ENCODE assay signal across 18 mouse cellular contexts in the genomic region with DNA sequence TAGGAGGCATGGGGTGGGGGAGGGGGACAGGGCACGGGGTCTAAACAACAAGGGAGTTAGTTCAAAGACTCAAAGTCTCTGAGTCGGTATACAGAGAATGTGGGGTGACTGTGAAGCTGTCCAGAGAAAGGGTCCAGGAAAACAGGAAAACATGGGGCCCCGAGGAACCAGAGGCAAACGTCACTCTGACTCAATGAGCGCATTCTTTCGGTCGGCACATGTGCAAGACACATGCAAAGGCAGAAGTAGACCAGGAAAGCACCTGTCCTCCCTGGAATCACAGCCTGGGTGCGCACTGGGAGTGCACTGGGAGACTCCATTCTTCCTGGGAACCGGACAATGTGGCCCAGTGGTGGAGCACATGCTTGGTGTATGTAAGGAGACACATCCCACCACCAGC. TPM values are rescaled to one million over a fixed set of nuclear protein-coding genes. Genes with fewer than 3 reads are reported as not detected.
A peak's percentile ranks its signal among the peaks of the same experiment; 100 is the strongest.
DNase-seq lines count a peak whose midpoint lies in the region; ATAC-seq and TF ChIP-seq lines count a peak whose summit lies in the region.
"Had no signal": no experiment of that assay in that cellular context is flagged by ENCODE, and none has a peak within 500 bp of the region (broad histone marks: within the 10 kb centered on the region; RNA-seq: fewer than 3 reads in every experiment).

No protein-coding gene starts in this region.

- H3K4me1 ChIP-seq in intestine, embryonic 15.5 days (replicated peaks): peaks cover 7% of the 10 kb centered on the region; the same call in 1 of the 2 replicates
- H3K4me1 ChIP-seq in intestine, postnatal 0 days (replicated peaks; ENCODE audit: control insufficient read depth, insufficient read depth, low read length): 0 out of 2 replicates have a peak, but pooled peaks cover 5% of the 10 kb centered on the region
- peaks cover 37% of the 10 kb centered on the region for H3K4me1 ChIP-seq in limb, embryonic 10.5 days
- peaks cover 44% of the 10 kb centered on the region for H3K4me1 ChIP-seq in liver, embryonic 16.5 days (ENCODE audit: control insufficient read depth, low read depth, low read length)

- no peaks in the 10 kb centered on the region for H3K27me3 ChIP-seq in intestine, embryonic 15.5 days (replicated peaks)
- H3K27me3 ChIP-seq in intestine, postnatal 0 days (replicated peaks; ENCODE audit: control insufficient read depth, insufficient read depth, low read length): no peaks in the 10 kb centered on the region
- 0 out of 2 replicates have a peak, but pooled peaks cover 9% of the 10 kb centered on the region for H3K27me3 ChIP-seq in limb, embryonic 10.5 days (ENCODE audit: low read depth, poor library complexity, severe bottlenecking)
- no peaks in the 10 kb centered on the region for H3K27me3 ChIP-seq in liver, embryonic 16.5 days (ENCODE audit: control insufficient read depth, insufficient read depth, low read depth, low read length)
- H3K27me3 ChIP-seq: hindbrain, embryonic 13.5 days; limb, embryonic 15.5 days had no signal

- no peak overlapping the region for H3K4me2 ChIP-seq in intestine, embryonic 15.5 days (replicated peaks)
- H3K4me2 ChIP-seq in intestine, postnatal 0 days (replicated peaks; ENCODE audit: low read depth): no peak overlapping the region
- peak overlapping the region; percentile 26; the same call in 1 of the 2 replicates for H3K4me2 ChIP-seq in liver, embryonic 16.5 days (ENCODE audit: low read depth, low read length)
- H3K4me2 ChIP-seq: hindbrain, embryonic 13.5 days; limb, embryonic 15.5 days had no signal

- TF ChIP-seq CTCF in intestine, postnatal 0 days (IDR thresholded peaks at IDR 0.05; ENCODE audit: low read depth): no peak

- H3K4me3 ChIP-seq in intestine, embryonic 15.5 days (replicated peaks): no peak overlapping the region
- no peak overlapping the region for H3K4me3 ChIP-seq in intestine, postnatal 0 days (ENCODE audit: low read depth, low read length)
- no peak overlapping the region for H3K4me3 ChIP-seq in limb, embryonic 10.5 days
- H3K4me3 ChIP-seq in liver, embryonic 16.5 days (ENCODE audit: low read depth, low read length): no peak overlapping the region
- H3K4me3 ChIP-seq: hindbrain, embryonic 13.5 days; limb, embryonic 15.5 days had no signal

- 0 out of 2 replicates have a peak, but pooled peaks have one; percentile 9 for ATAC-seq in intestine, embryonic 15.5 days
- ATAC-seq in intestine, postnatal 0 days: no peak
- ATAC-seq in liver, embryonic 16.5 days (ENCODE audit: low read depth): no peak
- no peak for ATAC-seq in megakaryocyte-erythroid progenitor cell, adult 5-6 weeks (replicated peaks; ENCODE audit: low FRiP score, low TSS enrichment, poor library complexity, severe bottlenecking)
- ATAC-seq: CD4-positive, CD25-positive, alpha-beta regulatory T cell, adult 4 months; forebrain, embryonic 14.5 days; intestine, embryonic 16.5 days had no signal

- no peak overlapping the region for H3K9ac ChIP-seq in intestine, embryonic 15.5 days
- no peak overlapping the region for H3K9ac ChIP-seq in intestine, postnatal 0 days (ENCODE audit: low read depth, low read length)
- peak overlapping the region; percentile 32 for H3K9ac ChIP-seq in liver, embryonic 16.5 days (ENCODE audit: low read depth, low read length)
- H3K9ac ChIP-seq: hindbrain, embryonic 13.5 days; limb, embryonic 15.5 days had no signal

- WGBS in intestine, embryonic 15.5 days: 40% methylated on average over 9 of the region's 9 CpGs
- WGBS in intestine, postnatal 0 days: 47% methylated on average over 9 of the region's 9 CpGs
- 36% methylated on average over 9 of the region's 9 CpGs for WGBS in limb, embryonic 10.5 days
- WGBS in liver, embryonic 16.5 days (ENCODE audit: insufficient replicate concordance): 30% methylated on average over 9 of the region's 9 CpGs

- H3K27ac ChIP-seq in intestine, embryonic 15.5 days: no peak overlapping the region
- H3K27ac ChIP-seq in intestine, postnatal 0 days (ENCODE audit: low read depth, low read length): no peak overlapping the region
- H3K27ac ChIP-seq in limb, embryonic 10.5 days: peak overlapping the region; percentile 25; the same call in 1 of the 2 replicates
- H3K27ac ChIP-seq in liver, embryonic 16.5 days (ENCODE audit: low read length): peak overlapping the region; percentile 73
- H3K27ac ChIP-seq: hindbrain, embryonic 13.5 days; limb, embryonic 15.5 days had no signal

- H3K36me3 ChIP-seq in intestine, embryonic 15.5 days: no peaks in the 10 kb centered on the region
- H3K36me3 ChIP-seq in intestine, postnatal 0 days (ENCODE audit: control insufficient read depth, insufficient read depth): no peaks in the 10 kb centered on the region
- no peaks in the 10 kb centered on the region for H3K36me3 ChIP-seq in limb, embryonic 10.5 days
- no peaks in the 10 kb centered on the region for H3K36me3 ChIP-seq in liver, embryonic 16.5 days (ENCODE audit: control insufficient read depth, insufficient read depth)
- H3K36me3 ChIP-seq: hindbrain, embryonic 13.5 days; limb, embryonic 15.5 days had no signal

- peak; percentile 14 for DNase-seq in c-Kit-positive CD71-positive TER-119-positive erythroid progenitor cells, embryonic 14.5 days (ENCODE audit: low spot score)
- DNase-seq in limb, embryonic 10.5 days (ENCODE audit: low spot score): peak; percentile 59
- no peak for DNase-seq in B cell, adult 2 months
- DNase-seq: adrenal gland, postnatal 10 days; cerebellum, adult 2 months; kidney, postnatal 25 days; lung, postnatal 14 days; midbrain, embryonic 14.5 days; thymus, postnatal 4 days had no signal

- no peaks in the 10 kb centered on the region for H3K9me3 ChIP-seq in intestine, embryonic 15.5 days
- no peaks in the 10 kb centered on the region for H3K9me3 ChIP-seq in intestine, postnatal 0 days (ENCODE audit: control insufficient read depth)
- H3K9me3 ChIP-seq in limb, embryonic 10.5 days (replicated peaks): no peaks in the 10 kb centered on the region
- no peaks in the 10 kb centered on the region for H3K9me3 ChIP-seq in liver, embryonic 16.5 days (replicated peaks; ENCODE audit: control insufficient read depth, low read length)
- H3K9me3 ChIP-seq: hindbrain, embryonic 13.5 days; limb, embryonic 15.5 days had no signal

RNA-seq across cellular contexts. Expression of a gene that starts 59.5 kb away (rescaled TPM):
- polyA plus RNA-seq in intestine, embryonic 15.5 days (2015; fragmentation: Nextera tagmentation; extraction: Ambion mirVana): 8.6 TPM in 2 replicates
- polyA plus RNA-seq in intestine, postnatal 0 days (2015; fragmentation: Nextera tagmentation; extraction: Ambion mirVana): 5.1 and 5.9 TPM in 2 replicates
- 2.5 and 2.6 TPM in 2 replicates for polyA plus RNA-seq in limb, embryonic 10.5 days (2016; fragmentation: Nextera tagmentation; extraction: Ambion mirVana)
- polyA plus RNA-seq in liver, embryonic 16.5 days (2015; fragmentation: Nextera tagmentation; extraction: Ambion mirVana): 7.1 and 7.8 TPM in 2 replicates
- total RNA-seq in megakaryocyte-erythroid progenitor cell, adult 5-6 weeks (2014; fragmentation: Nextera tagmentation): 4.9 and 17.9 TPM in 2 replicates
- 26.6 and 35.6 TPM in 2 replicates for total RNA-seq in megakaryocyte-erythroid progenitor cell, adult 5-6 weeks (2017)

Comparison
In these comparisons a context has a peak if more than half of its experiments do, and no peak if none do; other contexts are left out.
1. H3K27ac ChIP-seq: peak in limb, embryonic 10.5 days (single experiment) and liver, embryonic 16.5 days (single experiment); none in intestine, embryonic 15.5 days (single experiment) and intestine, postnatal 0 days (single experiment).
2. DNase-seq: peak in c-Kit-positive CD71-positive TER-119-positive erythroid progenitor cells, embryonic 14.5 days (single experiment) and limb, embryonic 10.5 days (single experiment); none in B cell, adult 2 months (0 of 2).